Mouse (Mus musculus): Measurements from ENCODE around the gene Kcnb1. TPM values are rescaled to one million over a fixed set of nuclear protein-coding genes. Genes with fewer than 3 reads are reported as not detected.

Kcnb1 gene
- total RNA-seq, 1 experiment: 1.3 TPM

DNA sequence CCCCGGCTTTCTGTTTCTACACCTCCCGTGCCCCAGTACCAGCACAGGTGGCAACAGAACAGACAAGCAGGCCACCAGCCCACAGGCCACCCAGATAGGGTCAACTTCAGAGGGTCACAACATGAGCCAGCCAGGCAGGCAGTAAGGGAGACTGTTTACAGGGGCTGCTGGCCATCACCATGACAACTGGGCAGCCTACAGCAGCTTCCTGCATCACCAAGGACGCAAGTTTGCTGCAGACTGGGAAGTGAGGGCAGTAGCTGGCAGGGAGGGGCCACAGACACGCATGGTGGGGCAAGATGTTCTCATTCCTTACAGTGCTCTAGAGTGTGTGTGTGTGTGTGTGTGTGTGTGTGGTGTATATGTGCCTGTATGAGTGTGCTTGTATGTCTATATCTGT lies 108.3 kb downstream of the Kcnb1 start:
- Histone ChIP-seq H3K4me3 (ENCODE audit: insufficient read depth in 1 of 2, low read depth in 1 of 2, low read length in 2 of 2, poor library complexity in 1 of 2, severe bottlenecking in 1 of 2) (no peak overlapping the region), H3K27ac (ENCODE audit: insufficient read depth, low read depth, low read length, poor library complexity, severe bottlenecking) (no peak overlapping the region), H3K9me3 (ENCODE audit: control insufficient read depth, insufficient read depth, low read depth, low read length) (no peaks in the 10 kb centered on the region), H3K36me3 (ENCODE audit: control insufficient read depth, insufficient read depth, low read length, poor library complexity, severe bottlenecking) (no peaks in the 10 kb centered on the region), H3K4me1 (ENCODE audit: control insufficient read depth in 2 of 2, insufficient read depth in 2 of 2, low read length in 2 of 2, poor library complexity in 1 of 2) (peaks cover 5 to 13% of the 10 kb centered on the region in 2 experiments; a peak in 3 of 4 replicates), H3K9ac (ENCODE audit: insufficient read depth, low read depth, low read length, poor library complexity, severe bottlenecking) (no peak overlapping the region)
- TF ChIP-seq ZC3H11A (IDR thresholded peaks at IDR 0.05; ENCODE audit: borderline replicate concordance, low read depth, low read length): no peak
- TF ChIP-seq ZNF384 (IDR thresholded peaks at IDR 0.05; ENCODE audit: low read depth, low read length): no peak
- TF ChIP-seq CHD2 (IDR thresholded peaks at IDR 0.05; ENCODE audit: low read depth, low read length): no peak
- TF ChIP-seq HCFC1 (IDR thresholded peaks at IDR 0.05; ENCODE audit: borderline replicate concordance, insufficient read depth, low read length): no peak
- no peak for TF ChIP-seq MAFK (IDR thresholded peaks at IDR 0.05; ENCODE audit: insufficient read depth, low read depth, low read length)
- in situ Hi-C loops (cut with MboI; ENCODE audit: low sequenced_read_pairs in 2 of 2, unreplicated experiment in 2 of 2): no loop called here
- no peak for DNase-seq (ENCODE audit: low read depth, low spot score)

DNA sequence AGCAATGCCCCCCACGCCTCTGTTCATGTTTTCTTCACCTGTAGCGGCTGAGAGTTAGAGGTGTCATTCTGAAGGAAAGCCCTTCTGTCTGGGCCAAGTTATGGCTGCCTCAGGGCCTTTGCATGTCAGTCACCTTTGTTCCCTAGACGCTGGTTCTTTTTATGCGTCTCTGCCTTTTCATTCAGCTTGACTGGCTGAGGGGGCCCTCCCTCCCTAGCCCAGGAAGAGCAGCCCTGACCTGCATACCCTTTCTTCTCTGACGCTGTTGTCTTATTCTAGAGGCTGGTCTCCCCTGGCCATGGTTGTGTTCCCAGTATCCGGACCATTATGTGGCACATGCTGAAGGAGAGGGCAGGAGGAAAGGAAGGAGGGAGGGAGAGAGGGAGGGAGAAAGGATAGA lies 108.8 kb downstream of the Kcnb1 start:
- no peaks in the 10 kb centered on the region for H3K36me3 ChIP-seq (ENCODE audit: control insufficient read depth, insufficient read depth, low read length, poor library complexity, severe bottlenecking)
- no peak overlapping the region for H3K9ac ChIP-seq (ENCODE audit: insufficient read depth, low read depth, low read length, poor library complexity, severe bottlenecking)
- TF ChIP-seq CHD2 (IDR thresholded peaks at IDR 0.05; ENCODE audit: low read depth, low read length) (no peak), HCFC1 (IDR thresholded peaks at IDR 0.05; ENCODE audit: borderline replicate concordance, insufficient read depth, low read length) (no peak), MAFK (IDR thresholded peaks at IDR 0.05; ENCODE audit: insufficient read depth, low read depth, low read length) (no peak), ZNF384 (IDR thresholded peaks at IDR 0.05; ENCODE audit: low read depth, low read length) (no peak), ZC3H11A (IDR thresholded peaks at IDR 0.05; ENCODE audit: borderline replicate concordance, low read depth, low read length) (no peak)
- DNase-seq (ENCODE audit: low read depth, low spot score): no peak
- H3K4me1 ChIP-seq (ENCODE audit: control insufficient read depth in 2 of 2, insufficient read depth in 2 of 2, low read length in 2 of 2, poor library complexity in 1 of 2): peaks cover 5 to 13% of the 10 kb centered on the region in 2 experiments; a peak in 3 of 4 replicates
- H3K27ac ChIP-seq (ENCODE audit: insufficient read depth, low read depth, low read length, poor library complexity, severe bottlenecking): no peak overlapping the region
- H3K9me3 ChIP-seq (ENCODE audit: control insufficient read depth, insufficient read depth, low read depth, low read length): no peaks in the 10 kb centered on the region
- H3K4me3 ChIP-seq (ENCODE audit: insufficient read depth in 1 of 2, low read depth in 1 of 2, low read length in 2 of 2, poor library complexity in 1 of 2, severe bottlenecking in 1 of 2): no peak overlapping the region
- in situ Hi-C loops (cut with MboI; ENCODE audit: low sequenced_read_pairs in 2 of 2, unreplicated experiment in 2 of 2): no loop called here

DNA sequence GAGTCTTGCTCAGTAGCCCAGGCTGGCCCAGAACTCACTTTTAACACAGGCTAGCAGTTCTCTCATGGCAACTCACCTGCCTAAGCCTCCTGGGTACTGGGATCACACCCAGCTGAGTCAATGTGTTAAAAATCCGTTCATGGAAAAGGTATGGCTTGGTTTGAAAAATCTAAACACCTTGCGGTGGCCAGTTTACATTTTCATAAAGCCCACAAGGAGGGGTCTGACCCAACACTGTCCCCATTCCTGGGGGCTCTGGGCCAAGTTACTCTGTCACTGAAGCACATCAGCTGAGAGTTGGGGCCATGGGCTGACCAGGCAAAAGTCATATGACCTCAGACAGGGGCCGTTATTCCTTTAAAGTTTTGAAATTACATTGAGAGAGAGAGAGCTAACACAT lies 109.6 kb downstream of the Kcnb1 start:
- Histone ChIP-seq H3K4me3 (ENCODE audit: insufficient read depth in 1 of 2, low read depth in 1 of 2, low read length in 2 of 2, poor library complexity in 1 of 2, severe bottlenecking in 1 of 2) (no peak overlapping the region), H3K27ac (ENCODE audit: insufficient read depth, low read depth, low read length, poor library complexity, severe bottlenecking) (no peak overlapping the region), H3K36me3 (ENCODE audit: control insufficient read depth, insufficient read depth, low read length, poor library complexity, severe bottlenecking) (no peaks in the 10 kb centered on the region), H3K4me1 (ENCODE audit: control insufficient read depth in 2 of 2, insufficient read depth in 2 of 2, low read length in 2 of 2, poor library complexity in 1 of 2) (peaks cover 5 to 13% of the 10 kb centered on the region in 2 experiments; a peak in 3 of 4 replicates), H3K9me3 (ENCODE audit: control insufficient read depth, insufficient read depth, low read depth, low read length) (no peaks in the 10 kb centered on the region), H3K9ac (ENCODE audit: insufficient read depth, low read depth, low read length, poor library complexity, severe bottlenecking) (no peak overlapping the region)
- TF ChIP-seq ZNF384 (IDR thresholded peaks at IDR 0.05; ENCODE audit: low read depth, low read length) (no peak), CHD2 (IDR thresholded peaks at IDR 0.05; ENCODE audit: low read depth, low read length) (no peak), MAFK (IDR thresholded peaks at IDR 0.05; ENCODE audit: insufficient read depth, low read depth, low read length) (no peak)
- in situ Hi-C loops (cut with MboI; ENCODE audit: low sequenced_read_pairs in 2 of 2, unreplicated experiment in 2 of 2): no loop called here
- no peak for DNase-seq (ENCODE audit: low read depth, low spot score)

DNA sequence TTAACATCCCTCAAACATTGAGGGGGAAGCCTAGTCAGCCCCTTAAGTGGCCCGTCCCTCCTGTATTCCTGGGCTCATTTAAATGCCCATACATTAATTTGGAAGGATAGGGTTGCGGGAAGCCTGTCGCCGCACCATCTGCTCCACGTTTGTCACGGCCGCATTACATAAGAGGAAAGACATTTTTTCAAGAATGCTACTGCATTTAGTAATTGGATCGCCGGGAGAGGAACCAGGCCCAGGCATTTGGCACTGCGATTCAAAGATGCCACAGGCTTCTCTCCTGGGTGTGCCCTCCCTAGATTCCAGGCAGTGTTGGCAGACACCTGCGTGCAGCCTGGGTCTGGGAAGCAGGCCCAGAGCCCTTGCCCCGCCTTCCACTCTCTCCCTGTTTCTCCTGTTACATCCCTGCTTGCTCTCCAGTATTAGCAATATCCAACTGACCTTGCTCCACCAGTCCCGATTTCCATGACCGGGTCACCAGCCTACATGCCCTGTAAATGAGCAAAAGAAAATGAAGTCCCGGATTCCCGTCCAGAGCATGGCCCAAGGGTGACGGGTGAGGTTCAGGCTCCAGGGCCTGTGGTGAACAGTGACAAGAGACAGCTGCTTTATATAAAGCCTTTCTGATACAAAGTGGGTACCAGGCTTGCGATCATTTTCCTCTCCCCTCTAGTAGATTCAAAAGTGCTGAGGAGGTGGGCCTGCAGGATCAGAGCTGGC lies 110.3 kb downstream of the Kcnb1 start:
- no peak overlapping the region for H3K4me3 ChIP-seq (ENCODE audit: insufficient read depth in 1 of 2, low read depth in 1 of 2, low read length in 2 of 2, poor library complexity in 1 of 2, severe bottlenecking in 1 of 2)
- in situ Hi-C loops (cut with MboI; ENCODE audit: low sequenced_read_pairs in 2 of 2, unreplicated experiment in 2 of 2): loop anchor here (10.0 kb wide), 2 partner anchors 125 to 135 kb away; no protein-coding TSS in a partner anchor
- peaks cover 5 to 13% of the 10 kb centered on the region in 2 experiments; a peak in 3 of 4 replicates for H3K4me1 ChIP-seq (ENCODE audit: control insufficient read depth in 2 of 2, insufficient read depth in 2 of 2, low read length in 2 of 2, poor library complexity in 1 of 2)
- H3K36me3 ChIP-seq (ENCODE audit: control insufficient read depth, insufficient read depth, low read length, poor library complexity, severe bottlenecking): no peaks in the 10 kb centered on the region
- H3K27ac ChIP-seq (ENCODE audit: insufficient read depth, low read depth, low read length, poor library complexity, severe bottlenecking): no peak overlapping the region
- TF ChIP-seq CHD2 (IDR thresholded peaks at IDR 0.05; ENCODE audit: low read depth, low read length) (no peak), ZC3H11A (IDR thresholded peaks at IDR 0.05; ENCODE audit: borderline replicate concordance, low read depth, low read length) (no peak), HCFC1 (IDR thresholded peaks at IDR 0.05; ENCODE audit: borderline replicate concordance, insufficient read depth, low read length) (no peak), ZNF384 (IDR thresholded peaks at IDR 0.05; ENCODE audit: low read depth, low read length) (no peak), MAFK (IDR thresholded peaks at IDR 0.05; ENCODE audit: insufficient read depth, low read depth, low read length) (no peak)
- no peaks in the 10 kb centered on the region for H3K9me3 ChIP-seq (ENCODE audit: control insufficient read depth, insufficient read depth, low read depth, low read length)
- no peak for DNase-seq (ENCODE audit: low read depth, low spot score)
- H3K9ac ChIP-seq (ENCODE audit: insufficient read depth, low read depth, low read length, poor library complexity, severe bottlenecking): peak overlapping the region; percentile 10; the same call in 1 of the 2 replicates

All from ES-E14 (cell line).